Mouse (Mus musculus) ES-E14 (cell line): ENCODE data around the gene Nhlrc2.

Experiments
- HCFC1 ChIP-seq: IDR thresholded peaks from 2 replicates; pipeline ENCODE4 v1.6.1; 2012; ENCODE audit warnings: low read length, inconsistent platforms, borderline replicate concordance; ENCODE audit not compliant: insufficient read depth
- MAFK ChIP-seq: IDR thresholded peaks from 2 replicates; pipeline ENCODE4 v1.6.1; 2014; ENCODE audit warnings: mild to moderate bottlenecking, low read depth, low read length, inconsistent platforms; ENCODE audit not compliant: insufficient read depth
- ZC3H11A ChIP-seq: IDR thresholded peaks from 2 replicates; pipeline ENCODE4 v1.6.1; 2012; ENCODE audit warnings: low read depth, mild to moderate bottlenecking, inconsistent platforms, low read length, borderline replicate concordance
- ZNF384 ChIP-seq: IDR thresholded peaks from 2 replicates; pipeline ENCODE4 v1.6.1; 2012; ENCODE audit warnings: low read depth, low read length, inconsistent platforms

DNA sequence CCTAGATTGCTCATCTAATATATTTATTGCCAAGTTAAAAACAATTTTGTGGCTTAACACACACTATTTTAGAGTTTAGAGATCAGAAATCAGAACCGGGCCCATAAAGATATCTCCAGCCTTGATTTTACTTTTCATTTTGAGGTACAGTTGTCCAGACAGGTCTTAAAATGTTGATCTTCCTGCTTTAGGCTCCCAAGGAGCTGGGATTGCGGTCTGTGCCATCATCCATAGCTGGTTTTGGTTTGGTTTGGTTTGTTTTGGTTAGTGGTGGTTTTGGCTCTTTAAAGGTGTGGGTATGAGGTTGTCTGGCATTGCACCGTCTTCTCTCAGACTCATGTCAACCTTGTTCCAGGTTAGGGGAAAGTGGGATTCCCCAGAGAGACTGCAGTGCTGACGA is 103.2 kb downstream of the Nhlrc2 start:
- no peak for TF ChIP-seq ZNF384
- no peak for TF ChIP-seq HCFC1
- TF ChIP-seq MAFK, result no peak
- no peak for TF ChIP-seq ZC3H11A
